Mouse (Mus musculus) right cerebral cortex, postnatal 10 days (tissue): ENCODE data around the gene Zxdc.
A peak's percentile ranks its signal among the peaks of the same experiment; 100 is the strongest.

Source experiments
- DNase-seq, 2 experiments: peaks; one replicate each; pipeline ENCODE4 v3.0.0; 2021; ENCODE audit warnings: low spot score in 2 of 2

Gene Zxdc

DNA sequence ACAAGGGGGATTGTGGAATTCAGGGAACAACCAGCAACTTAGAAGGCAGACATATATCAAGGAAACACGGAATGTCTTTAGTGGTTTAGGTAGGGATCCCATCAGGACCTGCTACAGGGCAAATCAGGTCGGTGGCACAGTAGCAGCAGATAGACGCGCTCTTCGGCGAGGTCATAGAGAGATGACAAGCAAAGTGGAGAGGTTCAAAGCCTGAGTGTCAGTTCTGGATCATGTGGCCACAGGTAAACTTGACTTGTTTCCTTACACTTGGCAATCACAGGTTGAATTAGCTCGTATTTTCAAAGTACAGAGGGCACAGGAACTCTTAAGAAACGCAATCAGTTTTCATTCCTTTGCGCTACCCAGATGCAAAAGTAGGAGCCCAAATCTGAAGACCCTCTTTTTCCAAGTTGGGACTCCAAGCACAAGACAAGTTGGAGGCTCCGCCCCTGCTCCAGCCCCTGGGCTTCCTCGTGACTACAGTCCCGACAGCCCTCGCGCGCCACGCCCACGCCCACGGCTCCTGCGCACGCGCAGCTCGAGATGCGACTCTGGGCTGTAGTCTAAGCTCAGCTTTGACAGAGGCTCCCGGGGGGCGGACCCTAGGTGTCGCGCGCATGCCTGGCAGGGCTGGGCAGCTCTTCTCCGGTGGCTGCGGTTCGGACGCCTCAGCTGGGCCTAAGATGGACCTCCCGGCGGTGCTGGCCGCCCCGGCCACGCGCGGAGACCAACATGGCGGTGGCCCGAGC is at the start of gene Zxdc:
Gene Zxdc (plus strand): TSS at position 517 of the 749 bp plus-strand sequence.
- peak; percentile 99 to 100 for DNase-seq

DNA sequence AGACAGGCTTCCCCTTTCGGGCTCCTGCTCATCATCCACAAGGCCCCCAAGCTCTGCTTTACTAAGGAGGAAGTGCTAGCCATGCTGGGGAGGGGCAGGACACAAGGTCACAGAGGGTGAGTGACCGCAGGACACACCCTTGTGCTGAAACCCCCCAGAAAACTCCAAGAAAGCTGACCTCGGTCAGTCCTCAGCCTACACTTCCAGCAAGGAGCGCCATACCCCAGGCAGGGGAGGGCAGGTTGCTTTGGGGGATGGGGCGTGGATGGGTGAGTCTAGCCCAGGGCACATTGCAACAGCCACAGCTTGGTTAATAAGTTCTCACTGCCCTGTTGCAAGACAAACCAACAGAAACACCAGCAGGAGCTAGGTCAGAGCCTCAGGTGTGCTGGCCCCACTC is 48.9 kb upstream of the Zxdc start:
- no peak for DNase-seq

GRCm38 (mm10) chr6:90321811-90322210 is 47.5 kb upstream of the Zxdc start:
- DNase-seq: no peak

GRCm38 (mm10) chr6:90324026-90324425 is 45.3 kb upstream of the Zxdc start:
- DNase-seq: no peak

GRCm38 (mm10) chr6:90324463-90324862 is 44.8 kb upstream of the Zxdc start:
- DNase-seq: no peak

GRCm38 (mm10) chr6:90324991-90325390 is 44.3 kb upstream of the Zxdc start, which contains the start of gene Chst13:
TSS of gene Chst13 (minus strand) at chr6:90325185.
- DNase-seq: no peak

DNA sequence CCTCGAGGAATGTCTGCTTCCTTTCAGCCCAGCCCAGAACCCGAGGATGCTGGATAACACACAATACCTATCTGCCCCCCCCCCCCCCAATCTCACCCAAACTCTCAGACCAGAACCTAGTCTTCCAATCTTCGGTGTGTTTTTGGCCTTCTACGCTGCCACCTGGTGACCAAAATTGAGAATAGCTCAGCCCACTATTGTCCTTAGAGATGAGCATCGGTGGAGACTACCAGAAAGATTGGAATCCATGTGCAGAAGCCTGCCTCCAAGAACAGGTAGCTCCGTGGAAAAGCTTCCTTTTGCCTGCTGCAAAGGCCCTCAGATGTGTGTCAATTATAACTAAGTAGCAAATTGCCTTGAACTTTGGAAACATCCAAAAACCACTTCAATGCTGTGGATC is 41.6 kb upstream of the Zxdc start:
- peak; percentile 39 to 40 for DNase-seq

DNA sequence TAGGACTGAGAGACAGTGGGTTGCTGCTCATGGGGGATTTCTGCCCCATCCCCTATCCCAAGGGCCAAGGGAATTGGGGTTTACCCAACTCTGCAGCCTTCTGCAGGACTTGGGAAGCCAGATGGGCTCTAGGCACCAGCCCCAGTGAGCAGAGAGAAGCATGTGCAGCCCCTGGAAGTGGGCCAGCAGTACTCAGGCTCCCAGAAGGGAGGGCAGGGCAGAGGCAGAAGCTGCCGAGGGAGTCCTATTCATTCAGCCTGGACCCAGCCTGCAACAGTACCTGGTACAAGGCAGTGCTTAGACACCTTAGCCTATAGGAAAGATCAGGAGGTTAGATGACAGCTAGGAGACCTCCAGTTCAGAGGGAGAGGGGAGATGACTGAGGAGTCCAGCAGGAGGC is 39.3 kb upstream of the Zxdc start:
- DNase-seq: peak; percentile 79

DNA sequence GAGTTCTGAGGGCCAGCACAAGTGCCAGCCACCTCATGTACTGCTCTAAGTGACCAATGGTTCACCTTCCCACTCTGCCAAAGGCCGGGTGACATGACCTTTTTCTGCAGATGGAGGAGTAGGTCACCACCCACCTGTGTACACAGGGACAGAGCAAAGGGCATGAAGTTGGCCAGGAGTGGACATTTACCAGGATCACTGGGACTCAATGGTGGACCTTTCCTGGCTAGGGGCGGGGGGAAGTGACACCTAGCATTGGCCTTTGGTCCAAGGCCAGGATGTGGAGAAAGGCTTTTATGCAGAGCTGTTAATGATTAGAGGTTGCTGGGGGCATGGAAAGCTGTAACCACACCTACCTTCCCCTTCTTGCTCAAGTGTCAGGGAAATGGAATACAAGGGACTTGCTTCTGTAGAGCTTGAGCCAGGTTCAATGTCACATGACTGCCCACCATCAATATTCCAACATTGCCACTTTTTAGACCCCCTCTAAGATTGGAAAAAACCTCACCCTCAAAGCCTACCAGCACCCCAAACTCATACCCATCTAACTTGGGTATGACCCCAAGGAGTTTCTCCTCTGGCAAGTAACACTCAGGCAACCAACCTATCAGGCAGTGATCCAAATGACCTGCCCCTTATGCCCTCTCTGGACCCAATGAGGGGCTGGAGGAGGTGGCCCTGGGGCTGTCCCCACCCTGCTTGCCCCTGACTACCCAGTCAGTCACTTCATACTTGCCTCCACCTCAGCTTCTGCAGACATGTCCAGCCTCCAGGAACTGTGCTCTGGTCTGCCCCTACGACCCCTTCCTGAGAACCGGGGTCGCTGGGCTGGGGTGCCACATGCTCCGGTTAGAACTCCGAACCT is 36.5 kb upstream of the Zxdc start, which contains the start of gene Uroc1:
Gene Uroc1 (plus strand): TSS at position 724 of the 865 bp plus-strand sequence.
- no peak for DNase-seq

- no peak for DNase-seq
These were observed 35.0 kb upstream of the Zxdc start for GRCm38 (mm10) chr6:90334244-90334643.

DNA sequence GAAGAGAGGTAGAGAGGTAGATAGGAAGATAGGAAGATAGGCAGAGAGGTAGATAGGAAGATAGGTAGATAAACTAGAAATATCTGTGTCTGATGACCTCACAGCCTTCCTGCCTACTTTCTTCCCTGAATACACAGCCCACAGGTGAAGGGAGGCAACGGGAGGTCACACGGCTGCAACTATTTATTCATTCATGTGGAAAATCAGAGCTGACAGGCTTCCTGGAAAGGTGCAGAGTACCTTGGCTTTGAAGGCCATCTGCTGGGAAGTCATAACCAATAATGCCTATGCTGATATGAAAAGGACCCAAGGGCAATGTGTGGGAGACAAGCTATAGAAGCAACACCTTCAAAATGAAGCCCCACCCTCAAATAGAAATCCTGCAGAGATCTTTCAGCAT is 26.9 kb upstream of the Zxdc start:
- DNase-seq: no peak

DNA sequence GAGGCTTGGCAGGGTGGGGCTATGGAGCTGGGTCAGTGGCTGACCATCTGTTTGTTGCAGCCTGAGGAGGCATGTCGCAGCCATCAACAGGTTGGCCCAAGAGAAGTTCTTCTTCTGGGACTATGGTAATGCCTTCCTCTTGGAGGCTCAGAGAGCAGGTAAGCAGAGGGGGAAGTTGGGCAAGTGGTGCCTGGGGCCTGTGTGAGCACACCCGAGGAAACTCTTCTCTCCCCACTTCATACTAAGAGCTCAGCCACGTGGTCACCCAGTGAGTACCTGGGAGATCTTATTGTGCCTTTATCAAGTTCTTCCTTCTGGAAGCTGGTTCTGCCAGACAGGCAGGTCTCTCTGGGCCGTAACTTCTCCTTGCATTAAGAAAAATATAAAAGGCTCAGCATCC is 22.1 kb upstream of the Zxdc start:
- no peak for DNase-seq

GRCm38 (mm10) chr6:90348500-90348899 is 20.8 kb upstream of the Zxdc start:
- DNase-seq: no peak

- no peak for DNase-seq
These were observed 19.3 kb upstream of the Zxdc start for GRCm38 (mm10) chr6:90350011-90350410.

GRCm38 (mm10) chr6:90358142-90358541 is 11.2 kb upstream of the Zxdc start:
- no peak for DNase-seq

DNA sequence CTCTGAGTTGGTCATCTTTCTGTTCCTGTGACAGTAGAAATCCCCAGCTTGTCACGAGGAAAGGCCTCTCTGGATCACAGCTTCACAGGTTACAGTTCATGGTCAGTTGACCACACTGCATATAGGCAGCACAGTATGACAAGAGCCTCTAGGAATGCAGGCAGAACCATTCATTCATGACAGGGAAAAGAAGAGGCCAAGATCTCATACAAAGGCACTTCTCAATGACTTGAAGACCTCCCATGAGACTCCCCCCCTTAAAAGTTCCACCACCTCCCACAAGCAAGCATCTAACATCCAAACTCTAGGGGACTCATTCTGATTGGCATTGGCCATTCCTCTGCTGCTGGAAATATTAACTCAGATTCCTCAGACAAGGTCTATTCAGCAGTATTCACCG is 9.8 kb upstream of the Zxdc start:
- DNase-seq: no peak

DNA sequence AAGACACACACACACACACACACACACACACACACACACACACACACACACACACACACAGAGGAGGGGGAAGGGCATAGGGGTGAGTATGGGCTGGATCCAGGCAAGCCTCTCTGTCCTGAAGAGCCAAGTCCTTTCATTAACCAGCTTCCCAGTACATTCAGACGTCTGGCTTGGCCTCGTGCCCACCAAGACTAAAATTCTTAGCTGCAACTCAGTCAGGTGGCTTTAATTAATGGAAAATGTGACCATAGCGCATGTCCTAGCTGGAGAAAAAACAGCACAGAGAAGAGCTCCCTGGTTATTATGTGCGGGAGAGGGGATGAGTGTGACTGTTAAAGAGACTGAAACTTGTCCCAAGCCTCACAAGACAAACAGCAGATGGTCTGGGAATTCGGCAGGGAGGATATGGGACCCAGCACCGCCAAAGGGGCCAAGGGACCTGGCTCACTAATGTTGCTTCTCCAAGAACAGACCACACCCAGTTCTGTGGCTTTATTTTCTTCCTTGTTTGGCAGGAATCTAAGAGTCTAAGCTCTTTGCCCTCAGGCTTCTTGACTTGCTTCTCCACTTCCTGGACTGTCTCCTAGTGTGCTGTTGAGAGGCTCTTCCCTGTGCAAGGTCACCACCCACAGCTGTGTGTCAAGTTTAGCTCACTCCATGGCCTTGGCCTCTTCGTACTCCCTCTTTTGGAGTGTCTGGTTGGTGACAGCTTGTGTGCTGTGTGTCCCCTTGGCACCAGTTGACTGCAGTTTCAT is 9.1 kb upstream of the Zxdc start:
- peak; percentile 48 to 53 for DNase-seq

DNA sequence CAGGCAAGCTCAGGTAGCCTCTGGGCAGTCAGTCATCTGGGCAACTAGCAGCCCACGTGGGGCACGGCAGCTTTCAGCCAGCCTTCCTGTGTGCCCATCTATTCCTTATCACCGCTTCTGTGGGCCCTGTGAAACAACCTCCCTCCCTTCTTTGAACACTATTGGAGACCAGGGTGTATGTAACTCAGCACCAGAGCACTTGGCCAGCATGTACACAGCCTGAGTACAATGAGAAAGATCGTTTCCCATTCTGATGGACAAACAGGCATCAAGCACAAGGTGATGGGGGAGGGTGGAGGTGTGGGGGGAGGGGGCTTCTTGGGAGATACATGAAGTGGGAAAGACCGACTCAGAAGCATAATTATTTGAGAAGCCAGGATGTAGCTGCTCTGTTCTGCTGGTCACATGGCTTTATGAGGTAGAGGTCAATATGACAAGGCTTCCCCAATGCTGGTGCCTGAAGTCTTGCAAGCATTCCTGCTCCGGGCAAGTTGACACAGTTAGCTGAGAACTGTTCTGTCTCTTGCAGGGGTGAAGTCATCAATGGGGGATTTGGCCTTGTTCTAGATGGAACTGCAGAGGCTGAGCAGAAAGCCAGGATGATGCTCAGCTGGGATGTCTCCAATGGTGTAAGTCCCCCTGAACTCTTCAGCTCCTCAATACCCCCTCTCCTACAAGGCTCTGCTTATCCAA is 8.2 kb upstream of the Zxdc start:
- no peak for DNase-seq

DNA sequence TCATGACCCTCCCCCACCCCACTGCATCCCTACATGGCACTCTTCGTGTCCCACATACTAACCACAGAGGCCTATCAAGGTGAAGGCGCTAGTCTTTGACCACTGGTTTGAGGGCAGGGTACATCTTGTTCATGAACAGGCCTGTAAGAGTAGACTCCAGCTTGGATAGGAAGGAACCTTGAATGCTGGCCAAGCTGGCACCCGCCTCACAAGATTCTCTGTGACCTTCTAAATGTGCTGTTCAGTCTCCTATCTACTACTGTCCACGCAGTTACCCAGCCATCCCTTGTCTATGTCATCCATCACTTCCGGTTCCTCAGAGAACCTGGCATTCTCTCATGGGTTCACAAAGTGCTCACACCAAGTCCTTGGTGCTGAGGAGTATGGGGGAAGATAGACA is 6.0 kb upstream of the Zxdc start:
- no peak for DNase-seq

- peak; percentile 49 for DNase-seq
These were observed 647 bp downstream of the Zxdc start for GRCm38 (mm10) chr6:90369725-90370553.

GRCm38 (mm10) chr6:90374647-90375046 is 5.4 kb downstream of the Zxdc start:
- no peak for DNase-seq
